Mouse (Mus musculus) large intestine, adult 2 months (tissue): ENCODE measurements at regions not wholly inside any gene's neighbourhood (a gene's known extent, or its start where the extent isn't known, plus 50 kb on each side); places are given as distances from the start of the nearest gene placed in this dataset.

Experiments used
- DNase-seq: peaks from one replicate; pipeline ENCODE4 v3.0.0-alpha.2; 2012; ENCODE audit warnings: low read depth, low spot score
- WGBS: fragments of 180-500 bp; shearing (Covaris S2); methylation state at CpG from one replicate; pipeline ENCODE4 v1.1.7; 2018; 5-methylcytosine and 5-hydroxymethylcytosine counted together

DNA sequence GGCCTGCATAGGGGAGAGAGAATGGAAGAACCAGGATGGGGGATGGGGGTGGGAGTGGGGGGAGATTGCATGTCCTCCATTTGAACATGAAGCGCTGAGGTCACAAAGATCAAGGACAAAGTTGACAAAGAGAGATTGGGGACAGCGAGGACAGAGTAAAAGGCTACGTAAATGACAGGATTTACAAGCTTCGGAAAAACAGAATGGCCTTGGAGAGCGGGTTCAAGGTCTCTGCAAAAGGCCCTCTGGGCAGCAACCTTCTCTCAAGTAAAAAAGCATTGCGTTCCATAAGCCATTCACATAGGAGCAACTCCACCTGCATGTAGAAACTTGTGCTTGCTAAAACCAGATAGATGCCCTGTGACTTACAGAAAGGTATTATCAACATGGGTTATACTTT is 86.0 kb upstream of the Frmd6 start:
- 77% methylated on average over 6 of the region's 6 CpGs for WGBS
- no peak for DNase-seq

DNA sequence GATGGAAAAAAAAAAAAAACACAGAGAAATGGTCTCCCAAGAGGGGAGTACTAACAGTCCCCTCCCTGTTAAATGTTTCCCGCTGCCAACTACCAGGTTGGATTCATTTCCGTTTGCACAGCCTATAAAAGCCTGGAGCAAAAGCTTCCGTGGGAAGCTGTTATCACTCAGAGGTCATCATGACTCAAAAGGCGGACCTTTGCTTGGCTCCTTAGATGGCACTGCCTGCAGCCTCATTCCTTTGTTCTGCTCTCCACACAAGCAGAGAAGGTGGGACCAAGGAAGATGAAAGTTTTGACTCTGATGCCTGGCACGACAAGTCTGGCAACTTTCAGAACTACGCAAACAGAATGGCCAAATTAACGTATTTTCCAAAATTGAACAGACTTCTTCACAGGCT is 85.5 kb upstream of the Frmd6 start:
- no peak for DNase-seq
- 36% methylated on average over 7 of the region's 7 CpGs for WGBS

DNA sequence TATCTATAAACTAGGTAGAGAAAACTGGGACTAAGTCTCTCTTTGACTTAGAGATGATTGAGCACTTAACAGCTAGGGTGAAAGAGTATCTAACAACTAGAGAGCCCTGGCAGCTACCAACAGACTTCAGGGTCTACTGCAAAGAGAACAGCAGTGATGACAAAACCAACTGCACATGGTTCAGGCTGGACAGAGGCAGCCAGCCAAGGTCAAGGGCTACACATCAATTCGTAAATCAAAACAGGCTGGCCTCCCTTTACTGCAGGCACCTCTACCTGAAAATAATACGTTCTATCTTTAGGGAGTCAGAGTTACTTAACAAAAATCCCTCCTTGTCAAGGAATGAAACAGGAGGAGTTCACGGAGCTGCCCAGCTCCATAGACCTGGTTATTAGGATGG is 82.5 kb upstream of the Frmd6 start:
- WGBS: 59% methylated on average over 3 of the region's 3 CpGs
- DNase-seq: no peak

DNA sequence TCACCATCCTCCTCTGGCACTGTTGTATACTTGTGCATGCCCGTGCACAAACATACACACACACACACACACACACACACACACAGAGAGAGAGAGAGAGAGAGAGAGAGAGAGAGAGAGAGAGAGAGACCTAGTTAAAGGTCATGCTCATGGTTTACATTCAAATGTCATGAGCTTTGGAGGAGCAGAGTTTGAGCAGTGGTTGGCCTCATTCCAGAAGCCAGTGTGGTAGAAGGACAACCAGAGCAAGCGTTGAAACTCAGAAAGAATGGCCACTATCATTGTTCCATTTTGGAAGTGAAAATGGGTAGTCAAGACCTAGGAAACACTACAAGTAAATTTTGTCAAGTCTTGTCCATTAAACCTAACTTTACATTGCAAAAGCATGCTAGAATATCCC is 79.6 kb upstream of the Frmd6 start:
- WGBS: 76% methylated on average over 2 of the region's 2 CpGs
- DNase-seq: no peak

DNA sequence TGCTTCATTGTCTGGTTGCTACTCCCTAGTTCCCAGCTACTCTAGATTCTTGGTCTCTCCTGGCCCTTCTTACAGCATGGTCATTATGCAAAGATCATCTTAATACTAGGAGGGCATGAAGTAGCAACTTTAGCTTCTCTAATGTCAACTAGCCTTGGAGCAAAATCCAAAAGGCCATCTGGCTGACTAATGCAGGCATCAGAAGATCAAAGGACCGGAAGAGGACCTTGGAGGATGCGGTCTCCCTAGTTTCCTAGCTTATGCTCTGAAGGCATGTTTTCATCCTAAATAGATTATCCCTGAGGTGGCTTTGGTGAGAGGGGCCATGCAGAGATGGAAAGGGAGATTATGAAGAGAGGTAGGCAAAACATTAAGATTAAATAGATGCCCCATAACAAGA is 75.7 kb upstream of the Frmd6 start:
- DNase-seq: no peak
- WGBS: 90% methylated on average over 2 of the region's 2 CpGs

DNA sequence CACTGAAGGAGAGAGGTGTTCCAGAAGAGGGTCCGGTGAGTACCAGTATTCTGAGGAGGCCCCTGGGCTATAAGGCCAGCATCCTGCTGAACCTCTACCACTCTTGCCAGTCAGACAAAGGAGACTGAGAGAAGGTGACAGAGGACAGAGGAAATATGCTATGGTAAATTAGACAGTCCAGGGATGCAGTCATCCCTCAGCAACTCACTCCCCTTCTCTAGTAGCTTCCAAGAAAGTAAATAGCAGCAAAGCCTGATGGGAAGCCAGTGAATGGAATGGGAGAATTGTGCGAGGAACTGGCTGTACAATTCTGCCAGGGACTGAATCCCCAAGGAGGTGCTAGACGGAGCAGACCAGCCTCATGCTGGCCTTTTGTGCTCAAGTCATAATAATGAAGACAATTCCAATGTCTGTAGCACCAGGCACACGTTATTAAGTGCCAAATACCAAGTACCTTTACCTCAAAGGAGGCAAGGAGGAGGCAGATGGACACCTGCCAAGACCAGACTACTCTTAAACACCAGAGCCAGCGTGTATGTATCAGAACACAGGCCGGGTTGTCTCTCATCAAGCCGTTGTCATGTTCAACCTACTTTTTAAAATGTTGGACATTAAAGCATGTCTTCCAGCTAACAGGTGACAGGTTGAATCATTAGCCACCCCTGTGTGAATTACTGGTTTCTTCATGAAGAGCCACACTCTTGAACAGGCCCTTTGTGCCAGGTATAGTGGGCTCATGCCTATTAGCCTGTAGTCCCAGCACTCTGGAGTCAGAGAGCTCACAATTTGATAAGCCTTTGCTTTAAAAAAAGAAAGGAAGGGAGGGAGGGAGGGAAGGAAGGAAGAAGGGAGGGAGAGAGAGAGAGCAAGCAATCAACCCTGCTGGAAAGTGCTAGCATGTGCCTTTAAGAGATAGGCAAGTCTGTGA is 74.4 kb upstream of the Frmd6 start:
- 83% methylated on average over 7 of the region's 7 CpGs for WGBS
- DNase-seq: no peak

DNA sequence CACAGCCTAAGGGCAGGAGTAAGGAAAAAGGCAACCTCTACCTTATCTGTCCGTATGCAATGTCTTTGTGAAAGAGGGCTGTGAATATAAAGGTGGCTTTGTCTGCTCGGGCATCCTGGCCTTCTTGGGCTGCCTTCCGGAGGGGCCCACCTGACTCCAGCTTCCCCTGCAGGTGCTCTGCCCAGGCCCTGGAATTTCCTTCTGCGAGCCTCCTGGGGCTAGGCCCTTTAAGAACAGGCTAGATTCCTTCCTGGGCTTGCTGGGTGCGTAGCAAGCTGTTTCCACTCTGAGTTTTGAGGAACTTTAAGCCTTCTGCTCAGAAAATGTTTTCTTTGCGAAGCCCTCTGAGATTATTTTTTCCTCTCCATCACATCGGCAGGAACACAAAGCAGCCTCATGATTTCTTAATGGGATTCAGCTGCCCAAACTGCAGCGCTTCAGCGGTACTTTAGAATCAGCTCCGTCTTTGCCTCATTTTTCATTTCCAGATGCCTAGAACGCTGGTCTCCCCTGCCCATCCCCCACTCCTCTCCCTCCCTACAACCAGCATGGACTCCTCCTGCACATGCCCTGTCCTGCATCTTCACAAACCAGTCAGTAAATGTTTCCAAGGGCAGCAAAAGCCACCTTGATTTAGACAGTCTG is 72.9 kb upstream of the Frmd6 start:
- 45% methylated on average over 11 of the region's 11 CpGs for WGBS

DNA sequence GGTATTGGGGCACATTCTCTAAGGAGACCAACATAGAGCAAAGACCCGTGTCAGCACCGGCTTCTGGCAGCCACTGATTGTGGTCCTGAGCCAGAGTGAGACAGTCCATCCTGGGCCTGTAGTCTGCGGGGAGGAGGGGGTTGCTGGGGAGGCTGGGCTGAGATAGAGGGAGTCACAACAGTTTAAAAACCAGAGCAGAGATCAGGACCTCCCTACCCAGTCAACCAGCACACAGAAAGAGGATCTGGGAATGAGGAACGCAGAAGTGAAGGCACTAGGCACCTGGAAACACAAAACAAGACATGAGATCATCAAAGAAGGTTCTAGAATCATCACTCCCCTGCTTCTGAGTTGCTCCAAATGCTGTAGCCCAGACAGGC is 72.4 kb upstream of the Frmd6 start:
- no peak for DNase-seq
- WGBS: 67% methylated on average over 4 of the region's 4 CpGs

More for the DNA sequence above, 72.9 kb upstream of the Frmd6 start:
- no peak for DNase-seq

DNA sequence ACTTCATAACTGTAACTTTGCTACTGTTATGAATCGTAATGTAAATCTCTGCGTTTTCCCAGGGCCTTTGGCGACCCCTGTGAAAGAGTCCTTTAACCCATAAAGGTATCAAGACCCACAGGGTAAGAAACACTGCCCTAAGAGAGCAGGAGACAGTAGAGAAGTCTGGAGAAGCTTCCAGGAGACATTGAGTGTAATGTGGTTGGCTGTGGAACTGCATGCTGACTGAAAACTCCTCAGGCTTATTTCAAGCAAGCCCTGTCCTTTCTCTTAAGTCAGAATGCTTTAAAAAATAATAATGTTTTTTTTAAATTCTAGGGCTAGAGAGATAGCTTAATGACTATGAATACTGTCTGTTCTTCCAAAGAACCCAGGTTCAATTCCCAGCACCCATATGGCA is 71.9 kb upstream of the Frmd6 start:
- 74% methylated on average over 3 of the region's 3 CpGs for WGBS
- no peak for DNase-seq

DNA sequence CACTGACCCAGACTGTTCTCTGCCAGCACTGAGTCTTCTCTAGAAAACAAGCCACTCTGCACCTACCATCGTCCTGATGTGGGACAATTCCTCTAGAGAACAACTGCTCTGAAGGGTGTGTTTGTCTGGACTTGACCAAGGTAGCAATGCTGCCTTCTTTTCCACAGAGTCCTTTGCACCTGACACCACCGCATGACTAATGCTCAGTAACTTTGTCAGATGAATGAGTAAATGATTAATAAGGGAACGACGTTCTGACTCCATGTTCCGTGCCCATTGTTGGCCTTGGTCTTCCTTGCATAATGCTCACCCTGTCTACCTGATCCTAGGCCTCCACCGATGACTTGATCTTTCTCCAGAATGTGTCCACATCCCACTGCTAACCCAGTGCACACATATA is 67.2 kb upstream of the Frmd6 start:
- 48% methylated on average over 6 of the region's 6 CpGs for WGBS
- no peak for DNase-seq

DNA sequence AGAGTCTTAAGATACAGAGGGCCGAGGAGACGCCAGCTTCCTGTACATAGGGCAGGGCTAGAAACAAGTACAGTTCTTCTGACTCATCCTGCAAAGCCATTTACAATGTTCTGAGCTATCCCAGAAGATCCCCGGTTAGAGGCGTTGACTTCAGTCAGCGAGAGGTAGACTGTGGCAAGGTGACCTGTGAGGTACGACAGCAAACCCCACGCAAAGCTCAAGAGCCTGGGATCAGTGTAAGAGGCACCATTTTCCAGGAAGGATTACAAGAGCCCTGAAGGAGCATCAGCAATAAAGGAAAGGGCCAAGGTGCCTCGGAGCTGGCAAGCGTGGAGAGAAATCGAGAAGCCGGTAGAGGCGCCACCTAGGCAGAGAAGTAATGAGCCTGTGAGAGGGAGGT is 61.8 kb upstream of the Frmd6 start:
- 83% methylated on average over 12 of the region's 12 CpGs for WGBS
- no peak for DNase-seq

DNA sequence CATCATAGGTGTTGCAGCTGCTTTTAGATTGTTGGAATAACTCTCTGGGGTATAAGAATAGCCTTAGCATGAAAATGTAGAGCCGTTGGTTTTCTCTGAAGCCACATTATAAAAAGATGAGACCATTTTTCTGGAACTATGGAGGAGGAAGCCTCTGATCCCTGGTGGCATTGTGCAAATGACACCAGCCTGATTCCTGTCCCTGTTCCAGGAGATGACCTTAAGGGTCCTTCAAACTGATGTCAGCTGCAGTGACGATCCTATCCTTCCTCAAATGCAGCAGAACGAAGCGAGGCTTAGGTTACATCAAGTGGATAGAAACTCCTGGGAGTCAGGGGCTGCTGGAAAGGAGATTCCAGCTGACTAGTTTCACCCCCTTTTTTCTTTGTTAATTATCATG is 59.0 kb upstream of the Frmd6 start:
- WGBS: 87% methylated on average over 4 of the region's 4 CpGs
- DNase-seq: no peak

DNA sequence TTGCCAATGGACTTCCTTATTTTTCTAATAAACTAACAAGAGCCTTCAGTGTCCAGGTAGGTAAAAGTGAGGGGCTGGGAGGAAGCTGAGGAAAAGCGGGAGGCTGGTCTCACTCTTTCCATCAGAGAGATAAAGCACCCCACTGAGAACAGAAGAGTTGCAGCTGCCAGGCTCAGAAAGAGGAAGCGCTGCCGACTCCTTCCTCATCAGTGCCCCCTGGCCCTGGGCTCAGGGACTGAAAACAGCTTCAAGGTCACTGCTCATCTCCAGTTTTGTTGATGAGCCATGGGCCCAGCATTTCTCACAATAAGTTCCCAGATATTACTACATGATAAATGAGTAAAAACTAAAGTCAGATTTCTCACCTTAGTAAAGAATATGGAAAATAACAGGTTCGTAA is 57.4 kb upstream of the Frmd6 start:
- WGBS: 78% methylated on average over 4 of the region's 4 CpGs
- no peak for DNase-seq

DNA sequence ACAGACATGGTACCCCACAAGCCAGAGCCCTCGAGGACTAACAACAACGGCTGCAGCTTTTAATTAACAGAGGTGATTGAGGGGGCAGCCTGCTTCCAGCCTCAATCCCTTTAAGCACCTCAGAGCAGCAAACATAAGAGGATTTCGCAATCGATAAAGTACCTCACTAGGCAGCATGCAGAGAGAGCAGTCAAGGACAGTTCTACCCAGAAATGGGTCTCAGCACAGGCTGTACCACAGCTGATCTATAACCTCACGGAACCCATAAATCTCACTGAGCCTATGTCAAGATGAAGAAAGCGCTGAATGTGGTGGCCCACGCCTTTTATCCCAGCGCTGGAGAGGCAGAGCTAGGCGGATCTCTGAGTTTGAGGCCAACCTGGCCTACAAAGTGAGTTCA is 56.6 kb upstream of the Frmd6 start:
- DNase-seq: no peak
- 74% methylated on average over 9 of the region's 9 CpGs for WGBS

DNA sequence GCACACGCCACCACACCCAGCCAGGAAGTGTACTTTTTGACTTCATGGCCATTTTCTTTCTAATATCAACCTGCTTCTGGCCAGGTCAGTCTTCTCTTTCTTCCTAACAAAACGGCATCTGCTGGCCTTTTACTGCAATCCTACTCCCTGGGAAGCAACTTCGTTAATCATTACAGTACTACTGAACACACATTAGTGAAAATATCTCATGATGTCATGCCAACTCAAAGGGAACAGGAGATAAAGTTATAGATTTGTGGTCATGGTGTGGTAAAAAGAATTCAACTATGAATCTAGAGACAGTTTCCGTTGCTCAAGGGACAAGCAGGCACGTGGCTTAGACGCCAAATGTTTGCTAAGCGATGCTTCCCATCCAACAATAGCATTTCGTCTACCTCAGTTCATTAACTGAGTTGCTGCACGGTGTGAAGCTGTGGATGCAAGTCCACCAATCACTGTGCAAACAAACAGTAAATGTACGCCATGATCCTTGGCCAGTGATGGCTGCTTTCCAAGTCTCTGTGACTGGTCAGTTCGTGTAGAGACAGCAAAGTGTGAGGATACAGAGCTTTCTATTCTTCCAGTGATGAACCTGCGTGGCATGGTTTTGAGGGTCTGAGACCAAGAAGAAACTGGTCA is 55.7 kb upstream of the Frmd6 start:
- DNase-seq: no peak
- WGBS: 46% methylated on average over 12 of the region's 12 CpGs

DNA sequence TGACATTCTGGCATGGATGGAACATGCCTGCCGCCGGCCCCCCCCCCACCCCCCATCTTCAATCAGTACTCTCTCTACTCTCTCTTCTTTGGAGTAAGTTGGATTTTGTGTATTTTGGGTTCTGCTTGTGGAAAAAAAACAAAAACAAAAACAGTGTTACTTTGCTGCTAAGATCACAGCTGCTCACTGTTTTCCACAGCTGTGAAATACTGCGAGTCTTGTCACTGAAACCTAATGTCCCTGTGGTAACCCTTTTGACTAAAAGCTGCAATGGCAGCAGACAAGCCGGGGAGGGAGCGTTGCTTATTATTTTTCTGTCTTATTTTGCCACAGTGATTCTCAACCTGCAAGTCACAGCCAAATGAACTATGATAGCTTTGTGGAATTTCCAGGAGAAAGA is 51.3 kb upstream of the Frmd6 start:
- DNase-seq: no peak
- WGBS: 88% methylated on average over 5 of the region's 5 CpGs

DNA sequence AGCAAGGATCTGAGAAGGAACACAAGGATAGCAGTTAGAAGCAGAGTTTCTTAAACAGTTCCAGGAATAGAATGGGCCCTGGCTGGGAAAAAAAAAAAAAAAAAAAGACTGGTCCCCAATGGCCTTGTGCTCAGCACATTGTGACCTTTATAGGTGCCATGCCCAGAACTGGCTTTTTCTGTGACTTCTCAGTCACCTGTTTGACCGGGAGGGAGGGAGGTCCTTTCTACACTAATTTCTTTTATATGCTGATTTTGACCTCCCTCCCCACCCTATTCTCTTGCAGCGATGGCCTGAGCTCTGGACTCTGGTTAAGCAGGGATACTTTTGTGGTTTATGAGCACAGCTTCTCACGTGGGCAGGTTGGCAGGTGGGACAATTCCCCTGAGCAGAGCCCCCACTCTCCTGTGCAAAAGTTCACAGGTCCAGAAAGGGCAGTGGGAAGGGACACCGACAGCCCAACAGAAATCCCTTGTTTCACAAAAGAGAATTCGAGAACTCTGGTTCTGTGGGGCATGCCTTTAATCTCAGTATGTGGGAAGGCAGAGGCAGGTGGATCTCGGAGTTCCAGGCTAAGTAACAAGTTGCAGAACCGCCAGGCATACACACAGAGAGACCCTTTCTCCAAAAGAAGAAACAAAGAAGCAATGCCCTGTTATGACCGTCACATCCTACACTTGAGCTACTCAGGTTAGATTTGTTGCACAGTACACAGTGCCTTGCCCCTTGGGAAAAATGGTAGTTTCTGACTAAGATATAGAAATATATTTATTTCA is 50.3 kb upstream of the Frmd6 start:
- DNase-seq: no peak
- WGBS: 72% methylated on average over 8 of the region's 8 CpGs
